Mouse (Mus musculus): ENCODE results near the gene Tmem270. TPM values are rescaled to one million over a fixed set of nuclear protein-coding genes. Genes with fewer than 3 reads are reported as not detected.
"Not testable (repeated sequence)": the region's sequence is repeated elsewhere in the genome, so short reads cannot be mapped to it uniquely, and the experiment has no call there.

The Tmem270 gene
- polyA plus RNA-seq, 1 experiment: not detected

DNA sequence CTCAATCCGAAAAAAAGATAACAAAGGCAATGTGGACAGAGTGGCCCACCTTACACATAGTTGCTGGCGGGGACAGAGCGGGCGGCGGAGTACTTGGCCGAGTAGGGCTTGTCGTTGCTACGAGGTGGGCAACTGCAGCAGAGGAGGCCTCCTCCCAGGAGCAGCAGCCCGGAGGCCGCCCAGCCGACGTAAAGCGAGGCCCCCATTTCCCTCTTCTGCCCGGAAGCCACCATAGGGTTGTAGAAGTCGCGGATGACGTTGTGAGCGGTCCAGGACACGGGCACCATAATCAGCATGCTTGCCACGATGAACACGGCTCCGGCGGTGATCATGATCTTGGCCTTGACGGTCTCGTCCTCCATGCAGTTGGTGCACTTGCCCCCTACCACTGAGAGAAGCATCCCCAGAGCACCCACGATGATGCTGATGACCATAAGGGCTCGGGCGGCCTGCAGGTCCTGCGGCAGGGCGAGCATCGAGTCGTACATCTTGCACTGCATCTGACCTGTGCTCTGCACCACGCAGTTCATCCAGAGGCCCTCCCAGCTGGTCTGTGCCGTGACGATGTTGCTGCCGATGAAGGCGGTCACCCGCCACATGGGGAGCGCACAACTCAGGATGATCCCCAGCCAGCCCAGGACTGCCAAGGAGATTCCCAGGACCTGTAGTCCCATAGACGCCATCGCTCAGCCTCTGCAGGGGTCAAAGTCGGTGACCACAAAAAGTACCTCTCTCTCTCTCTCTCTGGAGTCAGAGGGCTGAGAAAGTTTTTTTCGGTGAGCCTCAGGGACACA lies 39.7 kb upstream of the Tmem270 start:
- Histone ChIP-seq H3K36me3 (ENCODE audit: control insufficient read depth, insufficient read depth, low read length) (no peaks in the 10 kb centered on the region), H3K27ac (ENCODE audit: control insufficient read depth, insufficient read depth, low read length) (peak overlapping the region; percentile 82), H3K4me3 (ENCODE audit: control insufficient read depth, insufficient read depth, low read length) (peak overlapping the region; percentile 40), H3K27me3 (ENCODE audit: control insufficient read depth, insufficient read depth, low read length) (no peaks in the 10 kb centered on the region), H3K4me1 (replicated peaks; ENCODE audit: control insufficient read depth, insufficient read depth, low read length) (peaks cover 69% of the 10 kb centered on the region)
- WGBS: 78% methylated on average over 43 of the region's 43 CpGs
- TF ChIP-seq CTCF (IDR thresholded peaks at IDR 0.05; ENCODE audit: borderline replicate concordance, control insufficient read depth, extremely low read depth, insufficient read depth, low read length, poor library complexity) (no peak), POLR2A (IDR thresholded peaks at IDR 0.05; ENCODE audit: control insufficient read depth, extremely low read depth, insufficient read depth, low read length, poor library complexity) (no peak)
- no peak for DNase-seq

DNA sequence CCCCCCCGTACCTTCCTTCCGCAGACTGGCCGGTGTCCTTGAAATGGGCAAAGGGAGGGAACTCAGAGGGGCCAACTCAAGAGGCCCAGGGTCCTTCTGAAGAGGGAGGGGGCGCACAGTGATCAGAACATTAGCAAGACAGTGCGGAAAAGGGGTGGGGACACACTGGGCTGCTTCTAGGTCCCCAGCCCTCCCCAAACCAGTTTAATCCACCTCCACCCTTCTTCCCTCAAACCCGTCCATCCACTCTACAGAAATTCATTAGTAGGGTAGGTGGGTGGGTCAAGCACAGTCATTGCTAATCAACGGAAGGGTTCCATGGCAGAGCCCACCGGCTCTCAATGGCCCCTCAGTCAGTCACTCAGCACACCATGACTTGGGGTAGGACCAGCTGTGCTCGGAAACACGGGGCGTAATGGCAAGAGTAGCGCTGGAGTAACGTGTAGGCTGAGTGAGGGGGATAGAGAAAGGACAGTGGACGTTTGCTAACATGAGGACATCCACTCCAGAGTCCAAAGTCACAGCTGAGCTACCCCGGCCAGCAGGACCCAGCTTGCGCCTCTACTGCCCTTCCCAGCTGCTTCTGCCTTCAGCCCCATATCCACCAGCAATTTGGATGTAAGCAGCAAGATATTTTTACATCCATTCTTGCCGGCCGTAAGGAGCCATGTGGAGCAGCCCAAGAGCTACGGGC lies 38.9 kb upstream of the Tmem270 start:
- TF ChIP-seq CTCF (IDR thresholded peaks at IDR 0.05; ENCODE audit: borderline replicate concordance, control insufficient read depth, extremely low read depth, insufficient read depth, low read length, poor library complexity) (no peak), POLR2A (IDR thresholded peaks at IDR 0.05; ENCODE audit: control insufficient read depth, extremely low read depth, insufficient read depth, low read length, poor library complexity) (no peak)

DNA sequence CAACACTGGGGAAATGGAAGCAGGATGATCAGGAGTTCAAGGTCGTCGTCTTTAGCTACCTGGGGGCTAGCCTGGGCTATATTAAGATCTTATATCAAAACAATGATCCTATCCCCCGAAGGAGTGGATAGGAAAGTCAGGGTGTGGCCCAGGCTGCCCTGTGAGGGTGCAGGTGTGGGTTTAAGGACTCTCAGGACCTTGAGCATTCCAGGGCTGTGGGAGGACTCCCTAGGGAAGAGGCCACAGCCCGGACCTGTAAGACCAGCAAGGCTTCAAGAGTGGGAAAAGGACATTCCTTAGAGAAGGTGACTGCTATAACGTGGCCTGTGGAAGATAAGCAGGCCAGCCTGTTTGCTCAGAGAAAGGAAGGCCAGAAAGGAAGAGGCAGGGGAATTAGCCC lies 37.6 kb upstream of the Tmem270 start:
- 90% methylated on average over 5 of the region's 5 CpGs for WGBS
- Histone ChIP-seq H3K36me3 (ENCODE audit: control insufficient read depth, insufficient read depth, low read length) (no peaks in the 10 kb centered on the region), H3K27ac (ENCODE audit: control insufficient read depth, insufficient read depth, low read length) (no peak overlapping the region), H3K27me3 (ENCODE audit: control insufficient read depth, insufficient read depth, low read length) (no peaks in the 10 kb centered on the region), H3K4me1 (replicated peaks; ENCODE audit: control insufficient read depth, insufficient read depth, low read length) (peaks cover 73% of the 10 kb centered on the region), H3K4me3 (ENCODE audit: control insufficient read depth, insufficient read depth, low read length) (no peak overlapping the region)
- no peak for DNase-seq
- TF ChIP-seq POLR2A (IDR thresholded peaks at IDR 0.05; ENCODE audit: control insufficient read depth, extremely low read depth, insufficient read depth, low read length, poor library complexity) (no peak), CTCF (IDR thresholded peaks at IDR 0.05; ENCODE audit: borderline replicate concordance, control insufficient read depth, extremely low read depth, insufficient read depth, low read length, poor library complexity) (no peak)

More for the DNA sequence above, 38.9 kb upstream of the Tmem270 start:
- H3K36me3 ChIP-seq (ENCODE audit: control insufficient read depth, insufficient read depth, low read length): no peaks in the 10 kb centered on the region
- WGBS: 85% methylated on average over 19 of the region's 19 CpGs
- no peak for DNase-seq
- H3K4me1 ChIP-seq (replicated peaks; ENCODE audit: control insufficient read depth, insufficient read depth, low read length): peaks cover 72% of the 10 kb centered on the region
- H3K27me3 ChIP-seq (ENCODE audit: control insufficient read depth, insufficient read depth, low read length): no peaks in the 10 kb centered on the region
- H3K27ac ChIP-seq (ENCODE audit: control insufficient read depth, insufficient read depth, low read length): no peak overlapping the region
- peak overlapping the region; percentile 40 for H3K4me3 ChIP-seq (ENCODE audit: control insufficient read depth, insufficient read depth, low read length)

DNA sequence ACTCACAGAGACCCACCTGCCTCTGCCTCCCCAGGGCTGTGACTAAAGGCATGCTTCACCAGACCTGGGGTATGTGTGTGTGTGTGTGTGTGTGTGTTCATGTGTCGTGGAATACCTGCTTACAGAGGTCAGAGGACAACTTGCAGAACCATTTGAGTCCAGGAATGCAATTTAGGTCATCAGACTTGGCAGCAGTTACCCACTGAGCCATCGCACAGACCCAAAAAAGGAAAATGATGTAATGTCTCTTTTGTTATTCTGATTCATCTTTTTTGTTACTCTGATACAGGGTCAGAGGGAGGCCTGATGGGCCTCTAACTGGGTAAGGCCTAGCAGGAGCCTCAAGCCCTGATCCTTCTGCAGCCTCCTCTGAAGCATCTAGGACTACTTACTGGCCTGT lies 36.2 kb upstream of the Tmem270 start:
- H3K27me3 ChIP-seq (ENCODE audit: control insufficient read depth, insufficient read depth, low read length): no peaks in the 10 kb centered on the region
- DNase-seq: no peak
- no peak overlapping the region; the same call in 1 of the 2 replicates for H3K27ac ChIP-seq (ENCODE audit: control insufficient read depth, insufficient read depth, low read length)
- no peak for TF ChIP-seq CTCF (IDR thresholded peaks at IDR 0.05; ENCODE audit: borderline replicate concordance, control insufficient read depth, extremely low read depth, insufficient read depth, low read length, poor library complexity)
- TF ChIP-seq POLR2A (IDR thresholded peaks at IDR 0.05; ENCODE audit: control insufficient read depth, extremely low read depth, insufficient read depth, low read length, poor library complexity): no peak
- H3K4me1 ChIP-seq (replicated peaks; ENCODE audit: control insufficient read depth, insufficient read depth, low read length): peaks cover 67% of the 10 kb centered on the region
- no peak overlapping the region for H3K4me3 ChIP-seq (ENCODE audit: control insufficient read depth, insufficient read depth, low read length)
- no peaks in the 10 kb centered on the region for H3K36me3 ChIP-seq (ENCODE audit: control insufficient read depth, insufficient read depth, low read length)
- WGBS: 75% methylated on average over 2 of the region's 2 CpGs

DNA sequence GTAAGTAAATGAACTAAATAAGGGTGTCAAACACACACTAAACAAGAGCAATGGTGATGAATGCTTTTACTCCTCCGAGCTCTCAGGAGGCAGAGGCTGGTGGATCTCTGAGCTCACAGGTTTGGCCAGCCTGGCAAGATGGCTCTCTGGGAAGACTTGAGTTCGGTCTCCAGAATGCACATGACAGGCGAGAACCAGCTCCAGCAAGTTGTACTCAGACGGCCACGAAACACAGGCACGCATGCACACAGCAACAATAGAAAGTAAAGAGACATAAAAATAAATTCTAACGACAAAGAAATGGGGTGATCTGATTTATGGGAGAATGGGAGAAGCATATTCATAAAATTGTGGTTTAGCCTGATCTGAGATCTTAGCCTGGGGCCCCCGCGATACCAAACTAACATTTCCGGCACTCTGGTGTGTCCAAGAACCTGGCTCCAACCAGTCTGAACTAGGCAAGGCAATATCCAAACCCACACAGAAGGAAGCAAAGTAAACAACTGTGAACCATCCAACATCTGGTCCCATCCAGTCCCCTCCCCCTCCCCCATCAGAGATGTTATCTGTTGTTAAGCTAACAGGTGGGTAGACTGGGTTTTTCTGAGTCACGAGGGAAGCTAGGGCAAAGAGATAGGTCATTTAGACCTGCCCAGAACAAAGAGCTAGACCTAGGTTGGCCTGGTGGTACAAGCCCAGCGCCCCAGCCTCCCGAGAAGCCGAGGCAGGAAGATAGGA lies 35.1 kb upstream of the Tmem270 start:
- TF ChIP-seq POLR2A (IDR thresholded peaks at IDR 0.05; ENCODE audit: control insufficient read depth, extremely low read depth, insufficient read depth, low read length, poor library complexity): no peak
- TF ChIP-seq CTCF (IDR thresholded peaks at IDR 0.05; ENCODE audit: borderline replicate concordance, control insufficient read depth, extremely low read depth, insufficient read depth, low read length, poor library complexity): no peak
- Histone ChIP-seq H3K36me3 (ENCODE audit: control insufficient read depth, insufficient read depth, low read length) (no peaks in the 10 kb centered on the region), H3K4me3 (ENCODE audit: control insufficient read depth, insufficient read depth, low read length) (no peak overlapping the region), H3K4me1 (replicated peaks; ENCODE audit: control insufficient read depth, insufficient read depth, low read length) (peaks cover 56% of the 10 kb centered on the region), H3K27ac (ENCODE audit: control insufficient read depth, insufficient read depth, low read length) (peak overlapping the region; percentile 58), H3K27me3 (ENCODE audit: control insufficient read depth, insufficient read depth, low read length) (no peaks in the 10 kb centered on the region)
- WGBS: 23% methylated on average over 14 of the region's 14 CpGs
- peak; percentile 75 for DNase-seq

DNA sequence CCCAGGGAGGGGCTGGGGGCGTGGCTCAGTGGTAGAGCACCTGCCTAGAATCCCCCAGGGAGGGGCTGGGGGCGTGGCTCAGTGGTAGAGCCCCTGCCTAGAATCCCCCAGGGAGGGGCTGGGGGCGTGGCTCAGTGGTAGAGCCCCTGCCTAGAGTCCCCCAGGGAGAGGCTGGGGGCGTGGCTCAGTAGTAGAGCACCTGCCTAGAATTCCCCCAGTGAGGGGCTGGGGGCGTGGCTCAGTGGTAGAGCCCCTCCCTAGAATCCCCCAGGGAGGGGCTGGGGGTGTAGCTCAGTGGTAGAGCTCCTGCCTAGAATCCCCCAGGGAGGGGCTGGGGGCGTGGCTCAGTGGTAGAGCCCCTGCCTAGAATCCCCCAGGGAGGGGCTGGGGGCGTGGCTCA lies 33.0 kb upstream of the Tmem270 start:
- not testable (repeated sequence) for DNase-seq; H3K4me3 ChIP-seq (ENCODE audit: control insufficient read depth, insufficient read depth, low read length); H3K27ac ChIP-seq (ENCODE audit: control insufficient read depth, insufficient read depth, low read length); H3K27me3 ChIP-seq (ENCODE audit: control insufficient read depth, insufficient read depth, low read length); H3K36me3 ChIP-seq (ENCODE audit: control insufficient read depth, insufficient read depth, low read length)
- peaks cover 42% of the 10 kb centered on the region for H3K4me1 ChIP-seq (replicated peaks; ENCODE audit: control insufficient read depth, insufficient read depth, low read length)
- 100% methylated on average over 4 of the region's 7 CpGs for WGBS

Measured in thymus, adult 2 months (tissue).